Mouse (Mus musculus) CH12.LX (cell line): ENCODE data around the gene Lima1. TPM values are rescaled to one million over a fixed set of nuclear protein-coding genes. Genes with fewer than 3 reads are reported as not detected.

Experiments used
- DNase-seq: peaks from one replicate; pipeline ENCODE4 v3.0.0-alpha.2; 2013; ENCODE audit errors: extremely low read depth
- H3K27ac ChIP-seq: 2 replicates; pipeline ENCODE4 v1.5.1; 2012; ENCODE audit warnings: low read depth, mild to moderate bottlenecking, control low read depth, moderate library complexity; ENCODE audit not compliant: insufficient read depth
- H3K27me3 ChIP-seq: replicated peaks from 2 replicates; pipeline ENCODE3; 2012; ENCODE audit warnings: inconsistent platforms
- H3K36me3 ChIP-seq, 2 experiments: replicated peaks in 1 of 2; 2 replicates each; pipeline versions ENCODE3 to v1.6.1; 2012; ENCODE audit warnings: inconsistent platforms in 1 of 2, low read length in 1 of 2, mild to moderate bottlenecking in 1 of 2, mixed read lengths in 1 of 2, moderate library complexity in 1 of 2; ENCODE audit not compliant: control insufficient read depth in 1 of 2, insufficient read depth in 1 of 2
- H3K4me1 ChIP-seq, 2 experiments: 2 replicates each; pipeline ENCODE4 v1.6.1; 2012; ENCODE audit warnings: inconsistent platforms in 1 of 2, moderate library complexity in 1 of 2; ENCODE audit not compliant: insufficient read depth in 2 of 2, control insufficient read depth in 1 of 2
- H3K4me2 ChIP-seq: 2 replicates; pipeline ENCODE4 v1.6.1; 2012; ENCODE audit warnings: low read depth, mild to moderate bottlenecking, control low read depth; ENCODE audit not compliant: poor library complexity, insufficient read depth, severe bottlenecking
- H3K4me3 ChIP-seq, 3 experiments: fragments of 150-350 bp in 1 of 3; sonication (generic) in 1 of 3; replicated peaks in 1 of 3; 2 replicates each; pipeline versions ENCODE3 to v1.5.1; 2011 to 2012; ENCODE audit warnings: low read depth in 2 of 3, low read length in 2 of 3, mild to moderate bottlenecking in 2 of 3, moderate library complexity in 2 of 3, control low read depth in 1 of 3, improper control_type of control experiment in 1 of 3, inconsistent platforms in 1 of 3, mixed read lengths in 1 of 3; ENCODE audit not compliant: poor library complexity in 1 of 3
- H3K79me2 ChIP-seq: replicated peaks from 2 replicates; pipeline ENCODE4 v1.6.1; 2012; ENCODE audit warnings: mild to moderate bottlenecking, moderate library complexity; ENCODE audit not compliant: control insufficient read depth, poor library complexity, insufficient read depth, severe bottlenecking; ENCODE audit errors: extremely low read depth
- H3K9ac ChIP-seq: 2 replicates; pipeline ENCODE4 v1.6.1; 2012; ENCODE audit warnings: low read depth, mild to moderate bottlenecking, control low read depth, moderate library complexity; ENCODE audit not compliant: insufficient read depth
- H3K9me3 ChIP-seq: replicated peaks from 2 replicates; pipeline ENCODE3; 2012; ENCODE audit warnings: low read length, inconsistent platforms, mixed read lengths
- BHLHE40 ChIP-seq: IDR thresholded peaks from 2 replicates; pipeline ENCODE4 v1.6.1; 2011; ENCODE audit warnings: mild to moderate bottlenecking, low read depth, low read length, improper control_type of control experiment
- CHD2 ChIP-seq: IDR thresholded peaks from 2 replicates; pipeline ENCODE4 v1.6.1; 2011; ENCODE audit warnings: low read length, improper control_type of control experiment
- CTCF ChIP-seq, 2 experiments: IDR thresholded peaks in 1 of 2; conservative IDR thresholded peaks in 1 of 2; 2 replicates each; pipeline ENCODE4 v1.5.1; 2011 to 2012; ENCODE audit warnings: low read depth in 2 of 2, low read length in 2 of 2, improper control_type of control experiment in 1 of 2, inconsistent platforms in 1 of 2, mild to moderate bottlenecking in 1 of 2, moderate library complexity in 1 of 2
- ELF1 ChIP-seq: IDR thresholded peaks from 2 replicates; pipeline ENCODE4 v1.6.1; 2014; ENCODE audit warnings: low read depth, mild to moderate bottlenecking, inconsistent platforms, low read length, improper control_type of control experiment
- ETS1 ChIP-seq: conservative IDR thresholded peaks from 2 replicates; pipeline ENCODE4 v1.6.1; 2012; ENCODE audit warnings: low read depth, mild to moderate bottlenecking, inconsistent platforms, low read length, improper control_type of control experiment, moderate library complexity
- JUN ChIP-seq: IDR thresholded peaks from 2 replicates; pipeline ENCODE4 v1.6.1; 2011; ENCODE audit warnings: low read depth, mild to moderate bottlenecking, low read length, improper control_type of control experiment, moderate library complexity; ENCODE audit not compliant: insufficient read depth
- MAFK ChIP-seq: IDR thresholded peaks from 2 replicates; pipeline ENCODE4 v1.6.1; 2011; ENCODE audit warnings: low read length, improper control_type of control experiment; ENCODE audit not compliant: insufficient replicate concordance
- MAZ ChIP-seq: IDR thresholded peaks from 2 replicates; pipeline ENCODE4 v1.6.1; 2012; ENCODE audit warnings: low read depth, mild to moderate bottlenecking, inconsistent platforms, low read length, improper control_type of control experiment, moderate library complexity
- NELFE ChIP-seq: IDR thresholded peaks from 2 replicates; pipeline ENCODE4 v1.6.1; 2011; ENCODE audit warnings: low read depth, low read length, improper control_type of control experiment
- NRF1 ChIP-seq: IDR thresholded peaks from 2 replicates; pipeline ENCODE4 v1.6.1; 2014; ENCODE audit warnings: low read depth, mild to moderate bottlenecking, inconsistent platforms, low read length, improper control_type of control experiment, moderate library complexity
- PAX5 ChIP-seq: IDR thresholded peaks from 2 replicates; pipeline ENCODE4 v1.6.1; 2012; ENCODE audit warnings: low read length, inconsistent platforms, mixed read lengths
- POLR2AphosphoS2 ChIP-seq: IDR thresholded peaks from 2 replicates; pipeline ENCODE4 v1.6.1; 2011; ENCODE audit warnings: low read depth, low read length, improper control_type of control experiment
- RAD21 ChIP-seq: IDR thresholded peaks from 2 replicates; pipeline ENCODE4 v1.6.1; 2011; ENCODE audit warnings: low read depth, mild to moderate bottlenecking, low read length, improper control_type of control experiment, moderate library complexity
- SIN3A ChIP-seq: IDR thresholded peaks from 2 replicates; pipeline ENCODE4 v1.6.1; 2012; ENCODE audit warnings: low read length, improper control_type of control experiment, inconsistent platforms
- TBP ChIP-seq: conservative IDR thresholded peaks from 2 replicates; pipeline ENCODE4 v1.6.1; 2011; ENCODE audit warnings: low read depth, low read length, improper control_type of control experiment
- TCF12 ChIP-seq: IDR thresholded peaks from 2 replicates; pipeline ENCODE4 v1.6.1; 2014; ENCODE audit warnings: low read depth, mild to moderate bottlenecking, inconsistent platforms, low read length, improper control_type of control experiment
- UBTF ChIP-seq: IDR thresholded peaks from 2 replicates; pipeline ENCODE4 v1.6.1; 2012; ENCODE audit warnings: low read depth, mild to moderate bottlenecking, inconsistent platforms, low read length, improper control_type of control experiment, moderate library complexity
- USF1 ChIP-seq: IDR thresholded peaks from 2 replicates; pipeline ENCODE4 v1.6.1; 2014; ENCODE audit warnings: low read depth, mild to moderate bottlenecking, inconsistent platforms, low read length, improper control_type of control experiment
- dilution Hi-C: fragments of 300-500 bp; cut with MboI; formaldehyde crosslinking; loops from 2 replicates; pipeline ENCODE4 v1.14.3; 2020; ENCODE audit warnings: low sequenced_read_pairs; ENCODE audit not compliant: extremely low pct_unique_long_range_greater_than_20kb, extremely low pct_ligation_motif_present
- in situ Hi-C: fragments of 300-500 bp; cut with MboI; formaldehyde crosslinking; loops from 3 replicates; pipeline ENCODE4 v1.14.3; 2019; ENCODE audit warnings: low sequenced_read_pairs, low pct_ligation_motif_present, low pct_unique_long_range_greater_than_20kb, mixed read lengths
- polyA plus RNA-seq: library from polyadenylated mRNA; unstranded; fragments of >175 nt; gene quantifications from 2 replicates; pipeline ENCODE4 v1.2.1, GENCODE M21; 2012; ENCODE audit warnings: low read depth; ENCODE audit not compliant: insufficient read length
- total RNA-seq, 2 experiments: library from RNA; depleted of rRNA; stranded (reverse); fragments of 300-350 nt in 1 of 2; fragments of >200 nt in 1 of 2; gene quantifications; 2 replicates each; pipeline ENCODE4 v1.2.3; 2012 to 2014

Gene Lima1
- total and polyA plus RNA-seq, 3 experiments, result 10.3 to 26.9 (median 18.7) TPM

- dilution Hi-C loops, result no loop called here
Observed at GRCm38 (mm10) chr15:99787625-99788120, 87.6 kb downstream of the Lima1 start.

GRCm38 (mm10) chr15:99778677-99779335, 96.5 kb downstream of the Lima1 start:
- Histone ChIP-seq H3K9me3 (no peaks in the 10 kb centered on the region), H3K4me2 (no peak overlapping the region), H3K36me3 (peaks cover 27 to 43% of the 10 kb centered on the region in 2 experiments), H3K4me1 (peaks cover 0 to 17% of the 10 kb centered on the region in 2 experiments; a peak in 2 of 4 replicates), H3K27me3 (no peaks in the 10 kb centered on the region), H3K27ac (no peak overlapping the region), H3K79me2 (no peaks in the 10 kb centered on the region), H3K9ac (no peak overlapping the region), H3K4me3 (no peak overlapping the region)
- dilution Hi-C loops (no loop called here), in situ Hi-C loops (no loop called here)
- no peak for TF ChIP-seq CTCF (conservative IDR thresholded peaks at IDR 0.05 in 1 of 2, IDR thresholded peaks at IDR 0.05 in 1 of 2; ENCODE audit: low read depth in 2 of 2, low read length in 2 of 2)
- no peak for TF ChIP-seq ETS1
- no peak for TF ChIP-seq ELF1
- TF ChIP-seq UBTF, result no peak
- no peak for TF ChIP-seq MAFK
- TF ChIP-seq JUN, result no peak
- no peak for TF ChIP-seq POLR2AphosphoS2
- no peak for TF ChIP-seq NRF1
- TF ChIP-seq TCF12, result no peak
- TF ChIP-seq CHD2, result no peak
- no peak for TF ChIP-seq SIN3A
- TF ChIP-seq TBP, result no peak
- TF ChIP-seq MAZ, result no peak
- TF ChIP-seq PAX5, result no peak
- TF ChIP-seq RAD21, result no peak
- DNase-seq, result no peak

More at GRCm38 (mm10) chr15:99787625-99788120, 87.6 kb downstream of the Lima1 start:
- no peaks in the 10 kb centered on the region for H3K9me3 ChIP-seq
- no peaks in the 10 kb centered on the region for H3K27me3 ChIP-seq
- no peak overlapping the region for H3K27ac ChIP-seq
- in situ Hi-C loops, result no loop called here
- no peak overlapping the region for H3K9ac ChIP-seq
- H3K79me2 ChIP-seq, result no peaks in the 10 kb centered on the region
- peaks cover 0 to 8% of the 10 kb centered on the region in 2 experiments; a peak in 2 of 4 replicates for H3K4me1 ChIP-seq
- no peak overlapping the region for H3K4me2 ChIP-seq
- H3K36me3 ChIP-seq, result peaks cover 24 to 64% of the 10 kb centered on the region in 2 experiments
- no peak overlapping the region for H3K4me3 ChIP-seq
- DNase-seq, result no peak
- TF ChIP-seq NELFE, result no peak
- no peak for TF ChIP-seq CHD2
- no peak for TF ChIP-seq RAD21
- no peak for TF ChIP-seq BHLHE40
- no peak for TF ChIP-seq USF1
- TF ChIP-seq POLR2AphosphoS2, result no peak
- no peak for TF ChIP-seq SIN3A
